Mouse (Mus musculus) embryonic fibroblast, embryonic 13.5 days (primary cell): ENCODE data around the gene Chchd3.

Experiments used
- CTCF ChIP-seq: IDR thresholded peaks from 2 replicates; pipeline ENCODE4 v1.5.1; 2011; ENCODE audit warnings: mild to moderate bottlenecking, control low read depth, low read length, moderate library complexity, borderline replicate concordance; ENCODE audit not compliant: insufficient read depth
- POLR2A ChIP-seq: IDR thresholded peaks from 2 replicates; pipeline ENCODE4 v1.6.1; 2011; ENCODE audit warnings: low read depth, mild to moderate bottlenecking, control low read depth, low read length, moderate library complexity

DNA sequence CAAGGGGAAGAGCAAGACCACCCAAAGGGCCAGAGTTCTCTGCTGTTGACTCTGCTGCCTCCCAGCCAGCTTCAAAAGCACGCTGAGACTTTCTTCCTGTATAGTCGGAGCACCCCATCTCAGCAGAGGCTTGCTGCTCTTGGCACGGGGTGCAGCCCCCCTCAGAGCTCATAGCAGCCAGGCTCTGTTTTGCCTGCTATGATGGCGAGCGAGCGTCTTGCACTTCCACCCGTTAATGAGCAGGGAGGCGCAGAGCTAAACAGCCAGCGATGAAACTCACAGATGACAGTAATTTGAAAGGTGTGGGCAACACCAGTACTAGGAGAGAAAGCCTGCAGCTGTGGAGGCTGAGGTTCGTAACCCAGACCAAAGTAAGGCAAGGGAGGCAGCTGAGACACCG is 283.7 kb downstream of the Chchd3 start:
- TF ChIP-seq POLR2A (no peak), CTCF (no peak)
